Mouse (Mus musculus): ENCODE data around the gene Arpc5.
"Not testable (repeated sequence)": the region's sequence is repeated elsewhere in the genome, so short reads cannot be mapped to it uniquely, and the experiment has no call there.

Arpc5 gene

DNA sequence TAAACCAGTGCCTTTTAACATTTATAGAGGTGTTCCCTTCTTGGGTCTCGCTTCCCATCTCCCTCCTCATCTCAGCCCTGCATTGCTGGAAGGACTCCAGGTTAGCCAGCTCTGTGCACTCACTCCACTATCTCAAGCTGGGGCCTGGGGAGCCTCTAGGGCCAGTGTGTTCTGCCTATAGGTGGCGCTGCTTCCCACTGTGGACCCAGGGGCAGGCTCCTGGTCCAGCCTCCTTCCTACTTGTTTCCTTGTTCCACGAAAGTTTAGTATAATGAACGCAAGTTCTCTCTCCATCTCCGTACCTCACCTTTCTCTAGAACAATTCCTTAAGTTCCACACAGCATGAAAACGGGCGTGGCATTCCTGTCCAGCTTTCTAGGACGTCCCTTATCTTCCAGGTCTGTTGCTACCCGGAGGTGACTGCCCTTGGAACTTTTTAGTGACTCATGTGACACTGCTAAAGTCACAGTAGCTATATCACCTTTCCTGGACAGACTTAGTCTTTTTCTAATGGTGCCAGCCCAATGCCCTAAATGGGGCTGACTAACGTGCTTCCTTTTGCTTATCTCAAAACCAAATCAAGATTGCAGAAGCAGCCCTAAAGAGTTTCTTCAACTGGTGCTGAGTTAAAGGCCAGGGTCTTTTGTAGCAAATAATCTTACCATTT is 12.9 kb downstream of the Arpc5 start:
- peak; percentile 63 for DNase-seq (ENCODE audit: inconsistent ontology term)

DNA sequence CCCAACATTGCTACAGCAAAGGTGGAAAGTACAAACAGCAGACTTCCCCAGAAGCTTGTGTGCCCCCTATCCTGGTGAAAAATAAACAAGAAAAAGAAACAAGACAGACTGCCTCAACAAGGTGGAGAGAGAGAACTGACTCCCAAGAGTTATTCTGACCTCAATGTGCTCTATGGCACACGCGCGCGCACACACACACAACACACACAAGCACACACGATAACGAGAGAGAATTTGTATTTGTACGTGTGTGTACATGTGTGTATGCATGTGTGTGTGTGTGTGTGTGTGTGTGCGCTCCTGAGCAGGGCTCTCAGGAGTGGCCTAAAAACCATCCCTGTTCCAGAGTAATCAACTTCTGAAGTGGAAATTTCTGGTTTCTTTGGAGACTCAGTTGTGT is 18.3 kb downstream of the Arpc5 start:
- DNase-seq (ENCODE audit: inconsistent ontology term) = no peak

DNA sequence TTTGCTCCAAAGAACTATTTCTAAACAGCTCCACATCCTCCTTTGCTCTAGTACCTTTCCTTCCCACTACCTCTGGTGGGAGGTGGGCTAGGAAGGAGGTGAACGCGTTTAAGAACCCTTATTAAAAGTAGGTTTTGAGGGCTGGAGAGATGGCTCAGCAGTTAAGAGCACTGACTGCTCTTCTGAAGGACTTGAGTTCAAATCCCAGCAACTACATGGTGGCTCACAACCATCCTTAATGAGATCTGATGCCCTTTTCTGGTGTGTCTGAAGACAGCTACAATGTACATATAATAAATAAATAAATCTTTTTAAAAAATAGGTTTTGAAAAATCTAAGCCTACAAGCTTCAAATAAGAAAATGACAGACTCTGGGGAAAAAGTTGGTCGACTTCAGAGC is 19.1 kb downstream of the Arpc5 start:
- DNase-seq (ENCODE audit: inconsistent ontology term) = not testable (repeated sequence)

DNA sequence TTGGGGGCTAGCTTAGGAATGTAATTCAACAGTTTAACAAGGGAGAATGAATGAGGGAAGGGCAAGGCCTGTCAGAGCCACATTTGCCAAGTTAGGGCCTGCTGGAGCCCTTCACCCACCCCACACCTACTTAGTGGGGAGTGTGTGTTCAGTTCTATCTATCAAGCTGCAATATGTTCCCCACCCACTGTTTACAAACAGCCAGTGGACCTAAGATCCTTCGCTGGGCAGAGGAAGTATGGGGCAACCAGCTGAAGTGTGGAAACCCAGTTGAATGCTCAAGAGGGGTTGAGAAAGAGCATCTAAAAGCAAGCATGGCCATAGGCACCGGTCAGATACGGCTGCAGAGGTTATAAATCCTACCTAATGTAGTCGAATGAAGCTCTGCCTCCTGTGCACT is 20.6 kb downstream of the Arpc5 start:
- no peak for DNase-seq (ENCODE audit: inconsistent ontology term)

DNA sequence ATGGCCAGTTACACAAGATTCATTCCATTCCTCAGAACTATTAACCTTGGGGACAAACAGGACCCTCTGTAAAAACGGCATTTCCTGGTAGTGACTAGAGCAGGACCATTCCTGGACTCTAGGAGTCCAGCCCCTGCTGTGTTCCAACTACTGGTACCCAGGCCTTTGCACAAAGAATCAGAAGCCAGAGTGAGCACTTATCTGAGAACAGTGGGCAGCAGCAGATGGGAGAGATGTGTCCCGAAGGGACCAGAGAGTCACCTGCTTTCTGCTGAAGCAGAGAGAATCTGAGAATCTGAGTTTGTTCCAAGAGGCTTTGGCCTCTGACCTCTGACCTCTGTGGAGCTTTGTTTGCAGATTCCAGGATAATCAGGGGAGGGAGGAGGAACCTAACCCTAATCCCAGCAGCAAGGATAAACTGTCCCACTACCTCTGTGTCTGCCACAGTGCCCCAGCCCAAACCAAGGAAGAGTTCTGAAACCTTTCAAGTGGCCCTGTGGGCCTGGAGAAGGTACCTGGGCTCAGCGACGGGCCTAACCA is 21.8 kb downstream of the Arpc5 start:
- peak; percentile 42 for DNase-seq (ENCODE audit: inconsistent ontology term)

DNA sequence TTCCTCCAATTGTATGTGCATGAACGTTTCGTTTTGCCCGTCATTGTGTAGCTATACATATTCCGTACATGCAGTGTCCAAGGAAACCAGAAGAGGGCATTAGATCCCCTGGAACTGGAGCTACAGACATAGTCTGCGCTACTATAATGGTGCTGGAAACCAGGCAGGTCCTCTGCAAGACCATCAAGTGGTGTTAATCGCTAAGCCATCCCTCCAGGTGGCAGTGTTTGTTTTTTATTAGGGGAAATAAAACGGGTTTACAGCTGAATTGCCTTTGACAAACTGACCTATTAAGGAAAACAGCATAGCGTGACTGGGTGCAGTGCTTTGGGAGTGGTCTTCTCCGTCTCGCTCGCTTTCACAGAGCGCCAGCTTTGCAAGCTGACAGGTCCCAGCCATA is 23.9 kb downstream of the Arpc5 start:
- DNase-seq (ENCODE audit: inconsistent ontology term) = peak; percentile 19

DNA sequence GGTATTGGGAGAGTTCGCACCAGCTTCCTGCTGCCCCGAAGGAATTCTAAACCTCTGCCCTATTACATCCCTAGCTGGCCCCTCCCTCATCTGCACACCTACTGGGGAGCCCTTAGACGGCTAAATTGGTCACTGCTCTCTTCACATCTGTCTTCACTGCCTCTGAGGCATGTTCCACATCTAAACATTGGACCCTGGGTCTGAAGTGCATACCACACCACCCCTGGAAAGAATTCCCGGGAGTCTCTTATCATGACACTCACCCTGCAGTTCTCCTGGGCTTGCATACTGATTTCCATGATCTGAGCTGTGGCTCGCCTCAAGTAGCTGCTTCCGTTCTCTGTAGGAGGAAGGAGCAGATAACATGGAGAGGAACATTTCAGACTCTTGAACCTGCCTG is 24.5 kb downstream of the Arpc5 start:
- DNase-seq (ENCODE audit: inconsistent ontology term) = no peak

DNA sequence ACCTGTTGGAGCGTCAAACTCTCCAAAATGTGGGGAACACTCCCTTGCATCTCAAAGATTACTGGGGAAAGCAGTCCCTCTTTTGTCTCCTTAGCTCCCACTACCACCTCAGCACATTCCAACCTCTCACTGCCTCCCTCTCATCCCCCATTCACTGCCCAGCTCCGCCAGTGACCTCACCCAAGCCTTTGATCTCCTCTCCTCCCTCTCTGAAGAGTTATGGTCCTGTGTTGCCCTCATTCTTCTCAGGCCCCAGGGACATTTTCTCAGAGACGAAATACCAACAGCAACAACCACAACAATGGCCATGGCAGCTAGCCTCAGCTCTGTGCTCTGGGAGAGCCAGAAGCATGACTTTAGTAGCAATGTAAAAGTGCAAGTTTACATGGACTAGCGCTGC is 24.9 kb downstream of the Arpc5 start:
- DNase-seq (ENCODE audit: inconsistent ontology term) = peak; percentile 70

DNA sequence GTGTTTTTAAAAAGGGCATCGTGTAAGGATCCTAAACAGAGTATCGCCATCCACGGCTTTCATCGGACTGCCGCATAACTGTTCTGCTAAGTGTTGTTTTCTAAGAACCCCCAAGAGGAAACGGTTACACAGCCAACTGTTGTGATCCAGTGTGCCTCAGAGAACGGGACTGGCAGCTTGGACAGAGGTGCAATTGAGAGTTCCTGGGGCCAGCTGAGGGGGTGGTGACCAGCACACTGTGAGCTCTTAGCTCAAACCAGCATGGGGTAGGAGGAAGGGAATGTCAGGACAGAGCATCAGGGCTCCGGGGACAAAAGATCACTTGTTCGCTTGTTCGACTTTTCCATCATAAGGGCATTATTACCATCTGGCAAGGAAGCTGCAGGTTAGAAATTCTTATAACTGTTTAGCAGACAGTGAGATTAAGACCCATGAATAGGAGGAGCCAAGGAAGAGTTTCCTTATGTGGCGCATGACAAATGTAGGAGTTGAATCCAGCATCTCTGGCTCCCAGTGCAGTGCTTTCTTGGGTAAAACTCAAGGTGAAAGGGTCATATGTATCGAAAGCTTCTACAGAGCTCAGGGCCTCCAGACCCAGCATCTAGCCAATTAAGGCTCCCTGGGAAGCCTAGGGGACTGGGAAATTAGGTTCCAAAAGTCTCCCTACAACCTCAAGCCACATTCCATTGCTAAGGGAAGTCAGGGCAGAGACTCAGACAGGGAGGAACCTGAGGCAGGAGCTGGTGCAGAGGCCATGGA is 26.6 kb downstream of the Arpc5 start:
- DNase-seq (ENCODE audit: inconsistent ontology term) = peak; percentile 84

DNA sequence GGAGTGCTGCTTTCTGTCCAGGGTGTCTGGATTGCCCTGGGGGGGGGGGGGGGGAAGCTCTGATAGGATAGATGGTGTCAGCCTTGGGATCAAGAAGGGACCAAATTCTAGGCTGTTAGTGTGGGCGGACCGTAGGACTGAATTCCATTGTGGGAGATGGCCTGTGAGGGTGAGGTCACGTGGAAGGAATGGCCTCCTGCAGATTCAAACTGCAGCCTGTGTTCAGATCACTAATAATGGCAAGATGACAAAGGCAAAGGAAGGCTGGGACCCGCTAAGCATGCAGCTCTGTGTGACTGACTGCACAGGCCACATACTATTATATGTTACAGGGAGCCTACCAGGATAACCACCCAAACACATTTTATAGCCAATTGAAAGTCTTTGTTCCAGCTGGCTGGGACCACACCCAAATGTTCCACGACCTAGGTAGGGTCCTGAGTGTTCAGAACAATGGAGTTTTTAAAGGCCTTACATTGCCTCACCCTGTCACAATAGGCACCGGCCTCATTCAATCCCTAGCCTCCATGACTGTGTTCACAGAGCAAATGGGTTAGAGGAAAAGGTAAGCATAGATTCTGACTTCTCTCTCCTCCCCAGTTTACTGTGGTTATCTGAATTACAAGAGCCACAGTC is 27.3 kb downstream of the Arpc5 start:
- DNase-seq (ENCODE audit: inconsistent ontology term) = peak; percentile 72

DNA sequence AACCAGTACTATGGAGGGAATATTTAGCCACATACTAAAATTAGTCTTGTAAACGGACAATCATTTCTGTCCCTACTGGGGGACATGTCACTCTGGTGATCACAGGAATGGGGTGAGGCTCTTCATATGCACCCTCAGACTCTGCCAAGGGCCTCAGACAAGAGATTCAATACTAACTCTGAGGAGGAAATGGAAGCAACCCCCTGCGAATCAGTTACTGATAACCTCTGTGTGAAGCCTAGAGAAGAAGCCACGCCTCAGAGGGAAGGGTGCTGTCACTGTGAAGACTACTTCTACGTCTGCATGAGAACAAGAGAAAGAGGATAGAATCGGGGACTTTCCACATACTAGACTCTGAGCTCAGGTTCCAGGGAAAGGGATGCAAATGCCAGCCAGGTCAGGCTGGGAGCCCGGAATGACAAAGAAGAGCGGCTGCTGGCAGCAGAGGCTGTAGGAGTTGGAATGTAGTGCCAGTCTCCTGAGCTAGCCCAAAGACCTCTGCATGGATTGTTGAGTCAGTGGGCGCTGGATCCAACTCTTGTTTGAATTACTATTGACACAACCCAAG is 29.4 kb downstream of the Arpc5 start:
- DNase-seq (ENCODE audit: inconsistent ontology term) = no peak

DNA sequence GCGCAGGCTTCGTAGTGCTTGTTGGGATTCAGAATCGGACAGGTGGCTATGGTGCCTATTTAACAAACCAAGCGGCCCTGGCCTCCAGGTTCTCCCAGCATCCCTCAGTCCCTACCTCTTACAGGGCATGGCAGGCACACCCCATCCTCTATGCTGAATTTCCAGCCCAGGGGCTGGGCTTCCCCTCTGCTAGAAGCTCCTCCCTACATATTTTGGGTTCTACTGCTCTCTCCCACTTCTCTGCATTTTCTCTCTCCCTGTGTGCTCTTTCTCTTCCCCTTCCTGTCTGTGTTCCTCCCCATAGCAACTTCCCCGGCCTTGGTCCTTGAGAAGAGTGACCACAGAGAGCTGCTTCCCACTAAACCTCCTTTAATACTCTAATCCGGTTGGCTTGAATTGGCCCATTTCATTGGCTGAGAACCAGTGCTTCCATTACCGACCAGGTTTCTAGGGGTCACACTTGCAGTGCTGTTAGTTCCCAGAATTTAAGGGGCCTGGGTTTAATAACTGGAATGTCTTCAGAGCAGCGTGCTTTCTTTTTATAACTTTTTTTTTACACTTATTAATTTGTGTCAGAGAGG is 30.4 kb downstream of the Arpc5 start:
- no peak for DNase-seq (ENCODE audit: inconsistent ontology term)

DNA sequence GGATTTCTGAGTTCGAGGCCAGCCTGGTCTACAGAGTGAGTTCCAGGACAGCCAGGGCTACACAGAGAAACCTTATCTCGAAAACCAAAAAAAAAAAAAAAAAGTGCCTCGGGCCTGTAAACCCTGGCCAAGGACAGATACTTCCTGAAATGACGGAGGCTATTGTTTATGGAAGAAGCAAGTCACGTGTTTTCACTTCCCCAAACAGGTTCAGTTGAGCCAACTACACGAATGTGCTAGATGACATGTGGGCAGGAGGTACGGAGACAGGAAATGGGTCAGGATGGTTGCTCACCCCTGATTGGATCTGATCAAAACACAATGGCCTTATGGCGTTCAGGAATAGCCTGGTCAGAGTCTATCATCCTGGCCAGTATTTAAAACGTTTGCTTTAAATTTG is 31.8 kb downstream of the Arpc5 start:
- DNase-seq (ENCODE audit: inconsistent ontology term) = no peak

DNA sequence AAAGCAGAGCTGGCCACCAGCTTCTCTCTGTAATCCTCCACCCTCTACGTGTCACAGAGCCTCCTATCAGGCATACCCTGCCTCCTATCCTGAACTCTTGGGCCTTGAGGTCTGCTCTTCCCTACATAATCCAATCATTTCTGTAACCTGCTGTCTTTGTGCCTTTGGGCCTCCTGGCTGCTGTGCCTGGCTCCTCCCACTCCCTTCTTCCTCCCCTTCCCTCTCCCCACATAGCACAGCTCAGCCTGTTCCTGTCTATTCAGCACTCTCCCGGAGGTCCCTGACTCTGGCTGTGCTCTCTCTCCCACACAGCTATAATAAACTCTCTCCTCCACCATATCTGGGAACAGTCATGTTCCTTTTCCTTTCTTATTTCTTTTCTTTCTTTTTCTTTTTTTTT is 33.6 kb downstream of the Arpc5 start, which contains the start of gene Ncf2:
TSS of gene Ncf2 (plus strand) at position 298 of the 400 bp plus-strand sequence.
- peak; percentile 32 for DNase-seq (ENCODE audit: inconsistent ontology term)

DNA sequence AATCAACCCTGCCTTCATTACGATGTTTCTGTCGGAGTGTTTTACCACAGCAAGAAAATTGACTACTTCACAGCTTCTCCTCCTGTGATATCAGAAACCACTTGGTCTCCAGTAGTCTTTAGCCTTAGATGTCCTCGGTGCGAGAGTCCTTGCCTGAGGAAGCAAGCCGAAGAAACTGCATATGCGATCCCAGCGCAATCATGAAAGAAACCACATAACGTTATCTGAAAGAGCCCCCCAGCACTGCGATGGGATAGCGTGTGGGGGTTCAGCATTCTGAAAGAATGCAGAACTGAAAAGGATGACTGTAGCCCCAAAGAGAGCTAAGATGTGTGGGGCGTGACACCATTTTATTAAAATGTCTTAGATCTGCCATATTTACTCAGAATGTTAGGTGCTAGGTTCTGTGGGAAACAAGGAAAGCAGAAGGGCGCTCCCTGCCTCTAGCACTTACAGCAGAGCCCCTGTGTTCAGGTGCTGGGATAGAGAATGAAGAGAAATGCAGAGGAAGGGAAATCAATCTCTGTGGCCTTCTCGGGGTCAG is 34.4 kb downstream of the Arpc5 start:
- no peak for DNase-seq (ENCODE audit: inconsistent ontology term)

DNA sequence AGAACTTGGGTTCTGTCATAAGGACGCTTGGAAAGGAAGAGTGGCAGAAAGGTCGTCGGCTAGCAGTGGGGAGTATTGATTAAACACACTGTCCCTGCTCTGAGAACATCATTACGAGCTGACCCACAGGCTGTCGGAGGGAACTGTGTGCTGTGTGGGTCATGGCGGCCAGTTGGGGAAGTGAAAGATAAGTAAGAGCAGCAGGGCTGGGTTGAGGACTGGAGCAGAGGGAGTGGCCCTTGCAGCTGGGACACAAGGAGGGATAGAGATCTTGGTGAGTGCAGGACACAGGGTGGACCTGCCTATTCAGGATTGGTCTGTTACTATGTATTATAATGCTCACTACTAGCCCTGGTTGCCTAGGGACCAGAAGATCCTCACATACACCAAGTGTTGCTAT is 38.6 kb downstream of the Arpc5 start:
- no peak for DNase-seq (ENCODE audit: inconsistent ontology term)

DNA sequence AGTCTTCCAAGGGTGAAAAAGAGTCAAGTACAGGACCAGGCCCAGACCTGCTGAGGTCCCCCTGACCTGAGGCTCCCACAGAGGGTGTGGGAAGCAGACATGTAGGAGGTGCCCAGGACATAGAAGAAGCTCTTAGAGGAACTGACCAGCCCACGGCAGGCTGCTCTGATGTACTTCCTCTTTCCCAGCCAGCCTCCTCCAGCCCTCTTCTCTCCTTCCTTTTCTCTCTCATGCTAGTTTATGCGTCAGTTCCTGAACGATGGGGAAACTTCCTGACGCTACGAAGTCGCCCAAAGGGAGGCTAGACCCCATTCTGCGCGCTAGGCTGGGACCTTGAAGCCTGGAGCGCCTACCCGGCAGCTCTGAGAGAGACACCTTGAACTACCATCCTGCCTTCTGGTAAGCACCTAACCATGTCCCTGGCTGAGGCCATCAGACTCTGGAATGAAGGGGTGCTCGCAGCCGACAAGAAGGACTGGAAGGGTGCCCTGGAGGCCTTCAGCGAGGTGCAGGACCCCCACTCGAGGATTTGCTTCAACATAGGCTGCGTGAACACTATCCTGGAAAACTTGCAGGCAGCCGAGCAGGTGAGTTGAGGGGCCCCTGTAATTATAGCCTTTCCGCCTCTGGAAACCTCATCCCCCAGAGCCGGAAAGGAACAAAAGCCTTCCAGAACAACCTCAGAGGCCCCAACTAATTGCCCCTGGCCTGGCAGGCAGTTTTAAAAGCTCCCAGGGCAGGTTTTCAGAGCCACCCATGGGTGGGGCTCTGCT is 41.5 kb downstream of the Arpc5 start:
- DNase-seq (ENCODE audit: inconsistent ontology term) = no peak

DNA sequence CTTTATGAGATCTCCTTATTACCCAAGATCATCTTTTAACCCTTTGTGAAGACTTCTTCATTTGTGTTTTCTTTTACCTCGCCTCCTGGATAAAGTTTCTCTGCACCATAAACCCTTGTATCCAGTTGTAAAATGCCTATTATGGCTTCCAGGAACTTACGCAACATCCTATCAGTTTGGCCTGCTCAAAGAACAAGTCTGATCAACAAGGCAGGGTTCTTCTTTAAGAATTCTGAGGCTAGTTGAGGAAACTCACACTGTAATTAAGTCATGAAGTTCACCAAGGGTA is 42.0 kb downstream of the Arpc5 start:
- DNase-seq (ENCODE audit: inconsistent ontology term) = no peak

DNA sequence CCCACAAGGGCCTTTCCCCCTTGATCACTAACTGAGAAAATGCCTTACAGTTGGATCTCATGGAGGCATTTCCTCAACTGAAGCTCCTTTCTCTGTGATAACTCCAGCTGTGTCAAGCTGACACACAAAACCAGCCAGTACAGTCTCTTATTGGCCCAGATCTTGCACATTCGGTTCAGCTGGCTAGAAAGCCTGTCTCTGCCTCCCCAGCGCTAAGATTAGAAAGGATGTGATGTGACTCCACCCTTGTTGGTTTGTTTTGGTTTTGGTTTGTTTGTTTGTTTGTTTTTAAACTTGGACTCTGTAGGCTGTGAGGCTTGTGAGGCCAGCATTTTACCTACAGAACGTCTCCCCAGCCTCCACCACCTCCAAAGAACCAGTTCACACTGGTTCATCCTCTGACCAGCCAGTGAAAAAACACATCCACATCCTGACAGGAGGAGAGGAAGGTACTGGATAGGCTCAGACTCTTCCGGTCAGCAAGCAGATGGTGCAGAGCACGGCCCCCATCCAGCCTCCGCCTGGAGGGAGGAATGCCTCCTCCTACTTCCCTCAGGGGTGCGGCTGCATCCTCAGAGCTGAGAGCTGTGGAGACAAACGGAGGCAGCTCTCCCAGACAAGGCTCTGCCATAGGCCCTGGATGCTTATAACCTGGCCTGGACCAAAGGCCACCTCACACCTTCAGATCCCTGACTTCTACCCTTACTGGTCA is 43.4 kb downstream of the Arpc5 start:
- DNase-seq (ENCODE audit: inconsistent ontology term) = peak; percentile 48

Measured in Muller cell, postnatal 12 days (primary cell).